ENCODE assay signal across 9 mouse cellular contexts in genomic region chr15:12550919-12551318, GRCm38 (mm10).
DNase-seq lines count a peak whose midpoint lies in the region; ATAC-seq and TF ChIP-seq lines count a peak whose summit lies in the region.
"Had no signal": no experiment of that assay in that cellular context is flagged by ENCODE, and none has a peak within 500 bp of the region (broad histone marks: within the 10 kb centered on the region; RNA-seq: fewer than 3 reads in every experiment).

No protein-coding gene starts in this region.

- H3K9me3 ChIP-seq in ES-Bruce4 (replicated peaks; ENCODE audit: control insufficient read depth, insufficient read depth, low read length, poor library complexity, severe bottlenecking), result no peaks in the 10 kb centered on the region

- no peak overlapping the region for H3K4me3 ChIP-seq in ES-Bruce4 (ENCODE audit: low read depth, low read length)

- TF ChIP-seq POLR2A in ES-Bruce4 (IDR thresholded peaks at IDR 0.05; ENCODE audit: insufficient read depth, low read length), result no peak

- no peaks in the 10 kb centered on the region for H3K27me3 ChIP-seq in ES-Bruce4 (ENCODE audit: control insufficient read depth, insufficient read depth, low read length, poor library complexity, severe bottlenecking)

- H3K4me1 ChIP-seq in ES-Bruce4 (ENCODE audit: control insufficient read depth, insufficient read depth, low read length), result peaks cover 2% of the 10 kb centered on the region

- H3K27ac ChIP-seq in ES-Bruce4 (ENCODE audit: insufficient read depth, low read length), result peak overlapping the region; percentile 74

- no peaks in the 10 kb centered on the region for H3K36me3 ChIP-seq in ES-Bruce4 (ENCODE audit: control insufficient read depth, insufficient read depth, low read length, poor library complexity, severe bottlenecking)

- peak overlapping the region; percentile 37; the same call in 1 of the 2 replicates for H3K9ac ChIP-seq in ES-Bruce4 (ENCODE audit: low read depth, poor library complexity, severe bottlenecking)

- no peak for TF ChIP-seq EP300 in ES-Bruce4 (IDR thresholded peaks at IDR 0.05; ENCODE audit: insufficient read depth, low read depth, low read length)

- peak; percentile 6 for TF ChIP-seq CTCF in ES-Bruce4 (IDR thresholded peaks at IDR 0.05; ENCODE audit: low read depth, low read length)

- DNase-seq in kidney, adult 9 months, result peak; percentile 20
- no peak for DNase-seq in kidney, adult 8-10 months
- peak; percentile 6 to 15 for DNase-seq in B cell, adult 2 months
- DNase-seq in kidney, postnatal 14 days, result peak; percentile 18
- DNase-seq in ovary, postnatal 14 days (ENCODE audit: low spot score), result no peak
- no peak for DNase-seq in frontal cortex, postnatal 25 days (ENCODE audit: low spot score in 2 of 2)
- DNase-seq: right cerebral cortex, postnatal 14 days had no signal

- no peak for ATAC-seq in monocyte, adult 5-6 weeks (replicated peaks; ENCODE audit: insufficient number of reproducible peaks, low FRiP score, low TSS enrichment, poor library complexity, severe bottlenecking)

Comparison
In these comparisons a context has a peak if more than half of its experiments do, and no peak if none do; other contexts are left out.
1. DNase-seq: peak in kidney, adult 9 months (single experiment), B cell, adult 2 months (2 of 2) and kidney, postnatal 14 days (single experiment); none in kidney, adult 8-10 months (0 of 2), ovary, postnatal 14 days (single experiment) and frontal cortex, postnatal 25 days (0 of 2).